Mouse (Mus musculus): ENCODE measurements around the gene Olfr901.
"Not testable (repeated sequence)": the region's sequence is repeated elsewhere in the genome, so short reads cannot be mapped to it uniquely, and the experiment has no call there.

The Olfr901 gene

GRCm38 (mm10) chr9:38429155-38429554 lies at the start of gene Olfr901:
Gene Olfr901 (plus strand): TSS chr9:38429455.
- DNase-seq (ENCODE audit: low spot score), result no peak

GRCm38 (mm10) chr9:38401398-38401797 lies 27.9 kb upstream of the Olfr901 start, which contains the start of gene Olfr147:
Gene Olfr147 (plus strand): TSS chr9:38401698.
- DNase-seq (ENCODE audit: low spot score), result no peak

- DNase-seq (ENCODE audit: low spot score), result not testable (repeated sequence)
Measured at GRCm38 (mm10) chr9:38407502-38407901, 21.8 kb upstream of the Olfr901 start.

GRCm38 (mm10) chr9:38413502-38413901 lies 15.8 kb upstream of the Olfr901 start:
- DNase-seq (ENCODE audit: low spot score), result peak; percentile 1

GRCm38 (mm10) chr9:38423801-38424200 lies 5.5 kb upstream of the Olfr901 start:
- DNase-seq (ENCODE audit: low spot score), result no peak

GRCm38 (mm10) chr9:38427026-38427425 lies 2.2 kb upstream of the Olfr901 start:
- no peak for DNase-seq (ENCODE audit: low spot score)

- no peak for DNase-seq (ENCODE audit: low spot score)
Measured at GRCm38 (mm10) chr9:38447352-38447751, 18.1 kb downstream of the Olfr901 start, which contains the start of gene Olfr902. Gene Olfr902 (plus strand): TSS chr9:38447652.

- DNase-seq (ENCODE audit: low spot score), result no peak
Measured at GRCm38 (mm10) chr9:38462844-38463243, 33.6 kb downstream of the Olfr901 start, which contains the start of gene Olfr904. Gene Olfr904 (plus strand): TSS chr9:38463144.

- DNase-seq (ENCODE audit: low spot score), result no peak
Measured at GRCm38 (mm10) chr9:38470807-38471206, 41.6 kb downstream of the Olfr901 start, which contains the start of gene Olfr905. Gene Olfr905 (plus strand): TSS chr9:38471107.
